Mouse (Mus musculus) cerebellum, postnatal 10 days (tissue): ENCODE results near the gene Tecta.

Source experiments
- DNase-seq, 2 experiments: peaks; one replicate each; pipeline ENCODE4 v3.0.0; 2021; ENCODE audit warnings: mixed read lengths in 2 of 2

Tecta gene

GRCm38 (mm10) chr9:42317337-42317736 is 82.4 kb downstream of the Tecta start:
- peak; percentile 34 to 61 for DNase-seq

DNA sequence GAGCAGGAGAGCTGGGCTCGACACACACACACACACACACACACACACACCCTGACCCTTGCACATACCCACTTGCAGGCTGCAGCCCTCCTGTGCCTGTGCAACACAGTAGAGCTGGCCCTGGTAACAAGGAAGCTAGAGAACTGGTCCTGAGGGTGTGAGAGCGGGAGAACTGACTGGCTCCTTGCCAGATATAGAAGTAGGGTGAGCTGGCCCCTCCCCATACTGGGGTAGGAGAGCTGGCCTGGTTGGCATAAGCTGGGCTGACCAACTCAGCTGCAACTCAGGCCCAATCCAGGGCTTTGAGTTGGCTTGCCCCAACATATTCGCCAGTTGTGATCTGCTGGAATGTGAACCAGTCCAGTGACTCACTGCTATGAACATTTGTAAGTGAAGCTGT is 83.9 kb downstream of the Tecta start:
- no peak for DNase-seq

DNA sequence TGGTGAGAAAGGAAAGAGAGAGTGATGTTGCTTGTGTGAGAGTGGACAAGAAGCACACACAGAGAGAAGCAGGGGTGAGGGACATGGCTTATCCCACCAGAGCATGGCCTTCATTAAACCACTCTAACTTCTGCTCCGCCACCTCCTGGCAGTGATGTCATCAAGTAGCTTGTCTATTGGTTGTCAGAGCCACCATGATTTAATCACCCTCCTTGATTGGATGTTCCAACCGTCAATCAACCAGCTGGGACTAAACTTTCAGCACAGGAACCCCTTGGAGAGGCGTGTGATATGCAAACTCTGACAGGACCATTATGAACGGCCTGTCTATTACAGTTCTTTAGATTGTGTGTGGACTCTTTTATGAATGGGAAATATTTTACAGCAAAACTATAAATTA is 84.8 kb downstream of the Tecta start:
- DNase-seq, result peak; percentile 29 to 53

DNA sequence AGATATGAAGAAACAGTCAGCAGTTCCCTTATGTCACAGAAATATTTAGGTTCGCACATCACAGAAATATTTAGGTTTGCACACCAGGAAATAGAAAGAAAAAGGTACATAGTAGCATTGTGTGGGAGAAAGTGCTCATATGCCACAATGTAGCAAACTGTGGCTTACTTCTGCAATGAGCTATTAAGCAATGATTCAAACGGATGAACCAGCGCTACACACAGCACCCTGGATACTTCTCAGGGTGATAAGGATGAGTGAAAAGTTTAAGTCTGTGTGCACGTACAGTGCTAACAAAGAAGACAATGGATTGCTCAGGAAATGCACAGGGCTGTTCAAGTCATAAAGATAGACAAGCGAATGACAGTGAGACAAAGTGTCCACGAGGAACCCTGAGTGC is 85.3 kb downstream of the Tecta start:
- no peak for DNase-seq

DNA sequence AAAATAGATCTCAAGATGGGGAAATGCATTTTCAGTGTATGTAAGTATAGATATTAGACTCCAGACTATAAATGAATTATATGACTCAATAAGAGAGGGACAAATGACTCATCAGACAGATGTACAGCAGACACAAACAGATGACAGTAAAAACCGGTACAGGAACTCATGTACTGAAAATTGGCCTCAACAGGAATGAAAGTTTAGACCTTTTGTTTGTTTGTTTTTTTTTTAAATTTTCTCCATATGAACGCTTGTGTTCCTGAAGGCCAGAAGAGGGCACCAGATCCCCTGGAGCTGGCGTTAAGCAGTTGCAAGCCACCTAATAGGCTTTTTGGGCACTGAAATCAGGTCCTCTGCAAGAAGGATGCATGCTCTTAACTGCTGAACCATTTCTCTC is 85.9 kb downstream of the Tecta start:
- DNase-seq, result peak; percentile 52 to 56

DNA sequence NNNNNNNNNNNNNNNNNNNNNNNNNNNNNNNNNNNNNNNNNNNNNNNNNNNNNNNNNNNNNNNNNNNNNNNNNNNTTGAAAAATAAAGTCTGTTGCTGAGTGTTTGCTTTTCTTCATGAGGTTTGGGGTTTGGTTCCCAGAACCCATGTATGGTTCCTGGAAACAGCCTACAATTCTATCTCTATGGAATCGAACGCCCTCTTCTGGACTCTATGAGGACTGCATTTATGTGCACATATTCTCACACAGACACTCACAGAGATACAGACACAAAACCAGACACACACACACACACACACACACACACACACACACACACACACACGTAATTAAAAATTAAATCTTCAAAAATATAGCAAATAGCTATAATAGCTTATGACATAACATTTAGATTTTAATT is 88.4 kb downstream of the Tecta start:
- DNase-seq, result no peak

- no peak for DNase-seq
These were observed 95.8 kb downstream of the Tecta start for GRCm38 (mm10) chr9:42303894-42304293.

DNA sequence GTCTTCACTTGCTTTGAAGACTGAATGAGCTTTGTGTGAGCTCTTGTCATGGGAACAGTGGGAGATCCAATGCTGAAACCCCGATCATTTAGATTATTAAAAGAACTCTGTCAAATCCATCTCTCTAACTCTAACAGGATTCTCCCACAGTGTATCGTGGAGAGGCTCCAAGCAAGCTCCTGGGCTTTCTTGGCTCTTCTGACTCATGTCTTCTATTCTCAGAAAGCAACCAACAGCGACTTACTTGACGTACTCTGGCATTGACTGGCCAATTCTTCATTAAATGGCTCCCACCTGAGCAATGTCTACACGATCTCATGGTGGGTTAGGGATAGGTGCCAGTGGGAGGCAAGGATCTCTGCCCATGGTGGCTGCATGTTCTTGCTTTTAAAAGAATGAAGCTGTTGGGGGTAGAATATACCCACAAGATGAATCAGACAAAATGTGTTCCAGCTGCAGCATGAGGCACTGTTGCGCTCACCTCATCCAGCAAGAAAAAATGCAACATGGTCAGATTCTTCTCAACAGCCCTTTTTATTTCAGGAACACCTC is 98.6 kb downstream of the Tecta start:
- DNase-seq, result no peak

DNA sequence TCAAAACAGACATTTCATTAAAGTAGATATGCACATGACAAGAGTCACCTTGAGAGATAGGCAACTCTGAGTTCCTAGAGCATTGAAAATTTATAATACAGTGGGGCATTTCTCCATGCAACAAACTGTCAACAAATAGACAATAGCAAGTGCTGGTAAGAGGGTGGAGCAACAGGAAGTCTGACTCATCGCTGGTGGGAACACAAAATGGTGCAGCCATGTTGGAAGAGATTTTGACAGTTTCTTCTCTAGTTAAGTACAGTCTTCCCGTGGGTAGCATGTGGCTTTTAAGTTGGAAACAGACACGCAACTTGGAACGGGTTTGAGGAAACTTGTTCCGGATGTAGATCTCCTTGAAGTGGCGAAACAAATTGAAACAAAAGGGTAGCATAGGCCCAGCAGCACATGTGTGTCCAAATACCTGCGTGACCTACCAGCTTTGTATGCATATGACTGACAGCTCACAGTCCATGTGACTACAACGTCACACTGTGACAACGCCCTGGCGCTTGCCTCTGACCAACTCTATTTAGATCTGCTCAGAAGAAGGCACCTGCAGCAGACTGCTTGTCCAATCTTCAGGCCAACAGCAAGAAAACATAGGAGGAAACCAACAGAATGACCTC is 103.3 kb downstream of the Tecta start:
- no peak for DNase-seq

DNA sequence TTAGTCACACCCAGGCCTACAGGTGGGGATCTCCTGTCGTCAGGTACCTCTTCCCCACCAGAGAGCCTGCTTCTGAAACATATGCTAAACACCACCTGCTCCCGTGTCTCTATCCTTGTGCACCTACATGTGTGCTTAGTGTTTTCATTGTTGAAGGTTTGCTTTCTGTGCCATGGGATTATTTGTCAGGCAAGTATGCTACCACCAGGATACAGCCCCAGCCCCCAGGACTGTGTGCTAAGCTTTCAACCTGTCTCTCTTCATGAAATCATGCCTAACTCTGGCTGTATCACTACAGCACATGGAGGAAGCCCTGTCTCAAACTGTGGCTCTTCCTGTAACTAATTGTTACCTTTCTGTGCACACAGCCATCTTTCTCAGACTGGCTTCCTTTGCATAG is 105.6 kb downstream of the Tecta start:
- no peak for DNase-seq

- DNase-seq, result no peak
These were observed 106.1 kb downstream of the Tecta start for GRCm38 (mm10) chr9:42293596-42293995.

DNA sequence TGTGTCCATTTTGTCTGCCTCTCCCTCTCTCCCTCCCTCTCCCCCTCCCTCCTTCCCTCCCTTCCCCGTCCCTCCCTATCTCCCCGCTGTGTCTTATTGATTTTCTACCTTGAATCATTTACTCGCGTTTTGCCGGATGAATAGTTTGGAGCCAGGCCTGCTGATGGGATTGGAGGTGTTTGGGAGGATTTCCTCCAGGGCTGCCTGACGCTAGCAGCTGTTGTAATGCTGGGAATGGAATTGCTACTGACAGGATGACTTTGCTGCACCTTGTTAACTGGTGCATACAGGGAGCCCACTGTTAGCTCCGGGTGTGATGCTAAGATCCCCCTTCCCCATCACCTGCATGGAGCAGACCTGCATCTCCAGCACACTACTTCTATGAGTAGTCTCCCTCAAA is 106.7 kb downstream of the Tecta start:
- DNase-seq, result peak; percentile 44

GRCm38 (mm10) chr9:42279676-42280075 is 120.1 kb downstream of the Tecta start:
- no peak for DNase-seq
